Mouse (Mus musculus) layer of hippocampus, adult 18-20 months (tissue): ENCODE measurements around the gene Slc9a9. TPM values are rescaled to one million over a fixed set of nuclear protein-coding genes. Genes with fewer than 3 reads are reported as not detected.

ENCODE experiments used
- DNase-seq, 2 experiments: peaks; one replicate each; pipeline ENCODE4 v3.0.0; 2022; ENCODE audit warnings: low spot score in 2 of 2
- total RNA-seq, 2 experiments: library from RNA; stranded (reverse); gene quantifications; 2 replicates each; pipeline ENCODE4 v1.2.3; 2021

Gene Slc9a9
- total RNA-seq, 2 experiments from 2014 or later, result 16.2 TPM

- DNase-seq, result no peak
Measured at GRCm38 (mm10) chr9:95188362-95189217, 518.9 kb downstream of the Slc9a9 start.

GRCm38 (mm10) chr9:95189218-95189605 is 519.5 kb downstream of the Slc9a9 start:
- no peak for DNase-seq

- no peak for DNase-seq
Measured at GRCm38 (mm10) chr9:95191442-95191841, 521.7 kb downstream of the Slc9a9 start.

- DNase-seq, result no peak
Measured at GRCm38 (mm10) chr9:95192901-95193532, 523.3 kb downstream of the Slc9a9 start.

GRCm38 (mm10) chr9:95193672-95194071 is 524.0 kb downstream of the Slc9a9 start:
- no peak for DNase-seq

- DNase-seq, result no peak
Measured at GRCm38 (mm10) chr9:95194158-95194557, 524.4 kb downstream of the Slc9a9 start.

GRCm38 (mm10) chr9:95207661-95208060 is 538.0 kb downstream of the Slc9a9 start:
- DNase-seq, result no peak

- no peak for DNase-seq
Measured at GRCm38 (mm10) chr9:95208681-95209080, 539.0 kb downstream of the Slc9a9 start.

- no peak for DNase-seq
Measured at GRCm38 (mm10) chr9:95220009-95220408, 550.3 kb downstream of the Slc9a9 start.

GRCm38 (mm10) chr9:95221310-95221709 is 551.6 kb downstream of the Slc9a9 start:
- no peak for DNase-seq

GRCm38 (mm10) chr9:95226986-95227385 is 557.3 kb downstream of the Slc9a9 start:
- DNase-seq, result no peak

- DNase-seq, result no peak
Measured at GRCm38 (mm10) chr9:95228123-95228522, 558.4 kb downstream of the Slc9a9 start.

GRCm38 (mm10) chr9:95229147-95229546 is 559.4 kb downstream of the Slc9a9 start:
- no peak for DNase-seq

GRCm38 (mm10) chr9:95239900-95240299 is 570.2 kb downstream of the Slc9a9 start:
- no peak for DNase-seq

GRCm38 (mm10) chr9:95242628-95243195 is 573.0 kb downstream of the Slc9a9 start:
- DNase-seq, result no peak

- DNase-seq, result no peak
Measured at GRCm38 (mm10) chr9:95254162-95254561, 584.5 kb downstream of the Slc9a9 start.

- DNase-seq, result peak; percentile 26 to 43
Measured at GRCm38 (mm10) chr9:95255844-95256243, 586.1 kb downstream of the Slc9a9 start.

GRCm38 (mm10) chr9:95256680-95257316 is 587.1 kb downstream of the Slc9a9 start:
- DNase-seq, result peak in 1 of 2 experiments; percentile 15

GRCm38 (mm10) chr9:95262851-95263250 is 593.1 kb downstream of the Slc9a9 start:
- DNase-seq, result no peak

GRCm38 (mm10) chr9:95263867-95264509 is 594.3 kb downstream of the Slc9a9 start:
- DNase-seq, result no peak

- DNase-seq, result peak in 1 of 2 experiments; percentile 1
Measured at GRCm38 (mm10) chr9:95266179-95266578, 596.5 kb downstream of the Slc9a9 start.
